Mouse (Mus musculus): Measurements from ENCODE around the gene Brsk2. TPM values are rescaled to one million over a fixed set of nuclear protein-coding genes. Genes with fewer than 3 reads are reported as not detected.

Gene Brsk2
- 0.17 TPM for polyA plus RNA-seq (2014; fragmentation: Illumina TruSeq; extraction: RNeasy Lipid Tissue Mini Kit (QIAGEN cat#74804))

GRCm38 (mm10) chr7:141948906-141949798 lies at the start of gene Brsk2:
Brsk2 (plus strand) TSS chr7:141949751.

GRCm38 (mm10) chr7:141918407-141918806 lies 31.1 kb upstream of the Brsk2 start, which contains the start of gene Tollip:
Tollip (minus strand) TSS chr7:141918507.

Other genes with a start within 250 kb of the Brsk2 start
- gene Muc5ac, start 160.8 kb upstream of the Brsk2 start, polyA plus RNA-seq (2014; fragmentation: Illumina TruSeq; extraction: RNeasy Lipid Tissue Mini Kit (QIAGEN cat#74804)): 0.09 TPM
- 0.17 TPM for gene Muc5b, start 110.7 kb upstream of the Brsk2 start, polyA plus RNA-seq (2014; fragmentation: Illumina TruSeq; extraction: RNeasy Lipid Tissue Mini Kit (QIAGEN cat#74804))
- 38.5 TPM for gene Tollip, start 31.2 kb upstream of the Brsk2 start, polyA plus RNA-seq (2014; fragmentation: Illumina TruSeq; extraction: RNeasy Lipid Tissue Mini Kit (QIAGEN cat#74804))
- gene Mob2, start 111.3 kb downstream of the Brsk2 start, polyA plus RNA-seq (2014; fragmentation: Illumina TruSeq; extraction: RNeasy Lipid Tissue Mini Kit (QIAGEN cat#74804)): 10.5 TPM
- gene Dusp8, start 146.1 kb downstream of the Brsk2 start, polyA plus RNA-seq (2014; fragmentation: Illumina TruSeq; extraction: RNeasy Lipid Tissue Mini Kit (QIAGEN cat#74804)): 0.43 TPM
- not detected for gene Gm45618, start 171.0 kb downstream of the Brsk2 start, polyA plus RNA-seq (2014; fragmentation: Illumina TruSeq; extraction: RNeasy Lipid Tissue Mini Kit (QIAGEN cat#74804))
- not detected for gene Gm39115, start 186.3 kb downstream of the Brsk2 start, polyA plus RNA-seq (2014; fragmentation: Illumina TruSeq; extraction: RNeasy Lipid Tissue Mini Kit (QIAGEN cat#74804))
- not detected for gene Gm45337, start 194.9 kb downstream of the Brsk2 start, polyA plus RNA-seq (2014; fragmentation: Illumina TruSeq; extraction: RNeasy Lipid Tissue Mini Kit (QIAGEN cat#74804))
- gene Gm29735, start 207.4 kb downstream of the Brsk2 start, polyA plus RNA-seq (2014; fragmentation: Illumina TruSeq; extraction: RNeasy Lipid Tissue Mini Kit (QIAGEN cat#74804)): not detected
- gene Gm4553, start 216.0 kb downstream of the Brsk2 start, polyA plus RNA-seq (2014; fragmentation: Illumina TruSeq; extraction: RNeasy Lipid Tissue Mini Kit (QIAGEN cat#74804)): not detected
- gene Krtap5-2, start 226.3 kb downstream of the Brsk2 start, polyA plus RNA-seq (2014; fragmentation: Illumina TruSeq; extraction: RNeasy Lipid Tissue Mini Kit (QIAGEN cat#74804)): not detected
- gene Gm10153, start 240.6 kb downstream of the Brsk2 start, polyA plus RNA-seq (2014; fragmentation: Illumina TruSeq; extraction: RNeasy Lipid Tissue Mini Kit (QIAGEN cat#74804)): not detected